Mouse (Mus musculus): ENCODE measurements around the gene F2. TPM values are rescaled to one million over a fixed set of nuclear protein-coding genes. Genes with fewer than 3 reads are reported as not detected.
A peak's percentile ranks its signal among the peaks of the same experiment; 100 is the strongest.

The F2 gene
- polyA plus RNA-seq, 1 experiment from 2014 or later = 3.7 TPM

- H3K9me3 ChIP-seq (ENCODE audit: control insufficient read depth) = no peaks in the 10 kb centered on the region
- ATAC-seq = peak; percentile 45
- H3K4me1 ChIP-seq (replicated peaks; ENCODE audit: control insufficient read depth, insufficient read depth, low read length) = no peaks in the 10 kb centered on the region
- H3K4me3 ChIP-seq (ENCODE audit: low read depth, low read length) = no peak overlapping the region
- peak; percentile 71 for TF ChIP-seq CTCF (IDR thresholded peaks at IDR 0.05; ENCODE audit: low read depth)
- 0 out of 2 replicates have a peak overlapping the region, but pooled peaks have one; percentile 17 for H3K9ac ChIP-seq (ENCODE audit: low read depth, low read length)
- H3K36me3 ChIP-seq (ENCODE audit: control insufficient read depth, insufficient read depth) = peaks cover 74% of the 10 kb centered on the region
- H3K27me3 ChIP-seq (replicated peaks; ENCODE audit: control insufficient read depth, insufficient read depth, low read length) = no peaks in the 10 kb centered on the region
- H3K27ac ChIP-seq (ENCODE audit: low read depth, low read length) = no peak overlapping the region
- 50% methylated on average over 8 of the region's 8 CpGs for WGBS
- H3K4me2 ChIP-seq (replicated peaks; ENCODE audit: low read depth) = no peak overlapping the region
Observed at GRCm38 (mm10) chr2:91656774-91657173, 20.6 kb upstream of the F2 start.

- Histone ChIP-seq H3K4me2 (replicated peaks; ENCODE audit: low read depth) (0 out of 2 replicates have a peak overlapping the region, but pooled peaks have one; percentile 24), H3K4me1 (replicated peaks; ENCODE audit: control insufficient read depth, insufficient read depth, low read length) (no peaks in the 10 kb centered on the region; the same call in 1 of the 2 replicates), H3K9me3 (ENCODE audit: control insufficient read depth) (no peaks in the 10 kb centered on the region), H3K36me3 (ENCODE audit: control insufficient read depth, insufficient read depth) (peaks cover 64% of the 10 kb centered on the region), H3K4me3 (ENCODE audit: low read depth, low read length) (no peak overlapping the region), H3K9ac (ENCODE audit: low read depth, low read length) (no peak overlapping the region), H3K27me3 (replicated peaks; ENCODE audit: control insufficient read depth, insufficient read depth, low read length) (no peaks in the 10 kb centered on the region), H3K27ac (ENCODE audit: low read depth, low read length) (no peak overlapping the region)
- TF ChIP-seq CTCF (IDR thresholded peaks at IDR 0.05; ENCODE audit: low read depth) = no peak
- WGBS = 51% methylated on average over 6 of the region's 6 CpGs
- no peak for ATAC-seq
Observed at GRCm38 (mm10) chr2:91655827-91656226, 19.6 kb upstream of the F2 start.

GRCm38 (mm10) chr2:91655388-91655787, 19.2 kb upstream of the F2 start:
- WGBS = 37% methylated on average over 5 of the region's 5 CpGs
- H3K4me2 ChIP-seq (replicated peaks; ENCODE audit: low read depth) = 0 out of 2 replicates have a peak overlapping the region, but pooled peaks have one; percentile 24
- no peak overlapping the region for H3K4me3 ChIP-seq (ENCODE audit: low read depth, low read length)
- peak; percentile 67 for ATAC-seq
- H3K9me3 ChIP-seq (ENCODE audit: control insufficient read depth) = no peaks in the 10 kb centered on the region
- no peak overlapping the region for H3K9ac ChIP-seq (ENCODE audit: low read depth, low read length)
- H3K4me1 ChIP-seq (replicated peaks; ENCODE audit: control insufficient read depth, insufficient read depth, low read length) = no peaks in the 10 kb centered on the region; the same call in 1 of the 2 replicates
- H3K27ac ChIP-seq (ENCODE audit: low read depth, low read length) = peak overlapping the region; percentile 75
- H3K36me3 ChIP-seq (ENCODE audit: control insufficient read depth, insufficient read depth) = peaks cover 64% of the 10 kb centered on the region
- no peaks in the 10 kb centered on the region for H3K27me3 ChIP-seq (replicated peaks; ENCODE audit: control insufficient read depth, insufficient read depth, low read length)
- no peak for TF ChIP-seq CTCF (IDR thresholded peaks at IDR 0.05; ENCODE audit: low read depth)

DNA sequence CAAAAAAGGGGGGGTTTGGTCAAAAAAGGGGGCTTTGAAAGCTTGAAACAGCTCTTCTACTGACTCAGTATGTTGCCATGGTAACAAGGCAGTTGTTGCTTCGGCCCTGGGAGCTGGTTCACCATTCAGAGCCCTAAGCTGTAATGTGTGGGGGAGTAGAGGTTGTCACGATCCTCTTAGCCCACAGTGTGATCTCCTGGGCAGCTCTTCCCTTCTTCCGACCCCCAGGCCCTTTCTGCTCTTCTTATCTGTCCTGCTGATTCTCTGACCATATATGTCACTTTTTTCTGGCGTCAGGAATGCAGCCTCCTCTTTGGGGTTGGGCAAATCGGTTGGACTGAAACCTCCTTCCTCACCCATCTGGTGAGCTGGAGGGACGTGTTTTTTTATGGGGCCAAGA, 16.6 kb upstream of the F2 start:
- no peak for TF ChIP-seq CTCF (IDR thresholded peaks at IDR 0.05; ENCODE audit: low read depth)
- H3K36me3 ChIP-seq (ENCODE audit: control insufficient read depth, insufficient read depth) = peaks cover 42% of the 10 kb centered on the region
- H3K9ac ChIP-seq (ENCODE audit: low read depth, low read length) = no peak overlapping the region
- H3K4me3 ChIP-seq (ENCODE audit: low read depth, low read length) = no peak overlapping the region
- ATAC-seq = no peak
- H3K27me3 ChIP-seq (replicated peaks; ENCODE audit: control insufficient read depth, insufficient read depth, low read length) = no peaks in the 10 kb centered on the region
- no peaks in the 10 kb centered on the region for H3K9me3 ChIP-seq (ENCODE audit: control insufficient read depth)
- H3K27ac ChIP-seq (ENCODE audit: low read depth, low read length) = no peak overlapping the region
- H3K4me2 ChIP-seq (replicated peaks; ENCODE audit: low read depth) = no peak overlapping the region
- 48% methylated on average over 6 of the region's 6 CpGs for WGBS
- H3K4me1 ChIP-seq (replicated peaks; ENCODE audit: control insufficient read depth, insufficient read depth, low read length) = no peaks in the 10 kb centered on the region; the same call in 1 of the 2 replicates

DNA sequence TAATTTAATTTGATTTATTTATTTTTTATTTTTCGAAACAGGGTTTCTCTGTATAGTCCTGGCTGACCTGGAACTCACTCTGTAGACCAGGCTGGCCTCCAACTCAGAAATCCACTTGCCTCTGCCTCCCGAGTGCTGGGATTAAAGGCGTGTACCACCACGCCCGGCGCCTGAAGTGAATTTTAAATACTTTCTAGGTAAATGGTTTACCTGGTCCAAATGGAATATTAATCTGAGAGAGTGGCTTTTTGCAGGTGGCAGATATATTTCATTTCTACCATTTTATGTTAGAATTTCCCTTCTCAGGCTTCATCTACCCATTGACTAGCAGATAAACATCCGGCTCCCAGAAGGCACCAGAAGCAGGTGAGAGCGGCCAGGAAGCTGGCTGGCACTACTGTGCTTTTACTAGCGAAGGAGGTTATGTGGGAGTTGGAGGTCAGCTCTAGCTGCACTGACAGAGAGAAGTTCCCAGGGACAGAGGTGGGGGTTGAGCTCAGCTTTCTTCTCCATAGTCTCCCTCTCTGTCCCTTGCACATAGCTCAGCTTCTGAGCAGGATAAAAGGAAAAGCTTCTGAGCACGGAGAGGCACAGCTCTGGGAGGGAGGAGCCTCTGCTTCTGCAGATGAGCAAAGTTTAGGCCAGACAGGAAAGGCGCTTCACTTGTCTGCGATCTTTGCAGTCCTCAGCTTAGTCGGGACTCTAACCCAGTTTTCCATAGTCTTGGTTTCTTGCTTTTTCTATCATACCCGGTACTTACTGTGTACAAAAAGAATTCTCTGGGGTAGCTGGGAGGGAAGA, 15.4 kb upstream of the F2 start:
- H3K36me3 ChIP-seq (ENCODE audit: control insufficient read depth, insufficient read depth) = peaks cover 42% of the 10 kb centered on the region
- H3K27ac ChIP-seq (ENCODE audit: low read depth, low read length) = no peak overlapping the region
- no peak for TF ChIP-seq CTCF (IDR thresholded peaks at IDR 0.05; ENCODE audit: low read depth)
- 62% methylated on average over 14 of the region's 14 CpGs for WGBS
- no peak overlapping the region for H3K9ac ChIP-seq (ENCODE audit: low read depth, low read length)
- ATAC-seq = no peak
- no peaks in the 10 kb centered on the region; the same call in 1 of the 2 replicates for H3K4me1 ChIP-seq (replicated peaks; ENCODE audit: control insufficient read depth, insufficient read depth, low read length)
- peak overlapping the region; percentile 84 for H3K4me2 ChIP-seq (replicated peaks; ENCODE audit: low read depth)
- peak overlapping the region; percentile 82; the same call in 1 of the 2 replicates for H3K4me3 ChIP-seq (ENCODE audit: low read depth, low read length)
- H3K9me3 ChIP-seq (ENCODE audit: control insufficient read depth) = no peaks in the 10 kb centered on the region
- H3K27me3 ChIP-seq (replicated peaks; ENCODE audit: control insufficient read depth, insufficient read depth, low read length) = no peaks in the 10 kb centered on the region

GRCm38 (mm10) chr2:91650360-91650995, 14.3 kb upstream of the F2 start:
- Histone ChIP-seq H3K4me2 (replicated peaks; ENCODE audit: low read depth) (peak overlapping the region; percentile 84), H3K4me3 (ENCODE audit: low read depth, low read length) (peak overlapping the region; percentile 82), H3K9me3 (ENCODE audit: control insufficient read depth) (no peaks in the 10 kb centered on the region), H3K36me3 (ENCODE audit: control insufficient read depth, insufficient read depth) (peaks cover 45% of the 10 kb centered on the region), H3K4me1 (replicated peaks; ENCODE audit: control insufficient read depth, insufficient read depth, low read length) (no peaks in the 10 kb centered on the region; the same call in 1 of the 2 replicates), H3K27me3 (replicated peaks; ENCODE audit: control insufficient read depth, insufficient read depth, low read length) (no peaks in the 10 kb centered on the region), H3K27ac (ENCODE audit: low read depth, low read length) (peak overlapping the region; percentile 89), H3K9ac (ENCODE audit: low read depth, low read length) (peak overlapping the region; percentile 64)
- ATAC-seq = peak; percentile 36; the same call in 1 of the 2 replicates
- no peak for TF ChIP-seq CTCF (IDR thresholded peaks at IDR 0.05; ENCODE audit: low read depth)
- WGBS = 5% methylated on average over 16 of the region's 16 CpGs
